Mouse (Mus musculus): ENCODE results near the gene Spib. TPM values are rescaled to one million over a fixed set of nuclear protein-coding genes. Genes with fewer than 3 reads are reported as not detected.

Spib gene
- polyA plus RNA-seq, 2 experiments from 2014 or later, result 0.11 to 4.2 TPM

GRCm38 (mm10) chr7:44525126-44525832, 6.6 kb downstream of the Spib start:
- ATAC-seq, result no peak

- ATAC-seq, result no peak
These were observed 7.4 kb downstream of the Spib start, which contains the start of gene Mybpc2 for GRCm38 (mm10) chr7:44524502-44524901. Gene Mybpc2, minus strand, starts transcription at chr7:44524656.

GRCm38 (mm10) chr7:44523056-44523455, 8.8 kb downstream of the Spib start:
- no peak for ATAC-seq

- no peak for ATAC-seq
These were observed 10.2 kb downstream of the Spib start for GRCm38 (mm10) chr7:44521710-44522109.

- ATAC-seq, result no peak
These were observed 10.9 kb downstream of the Spib start for GRCm38 (mm10) chr7:44520990-44521389.

- no peak for ATAC-seq
These were observed 12.5 kb downstream of the Spib start for GRCm38 (mm10) chr7:44519240-44519913.

GRCm38 (mm10) chr7:44507491-44507890, 24.4 kb downstream of the Spib start:
- ATAC-seq, result no peak

- ATAC-seq, result peak; percentile 81
These were observed 30.2 kb downstream of the Spib start for GRCm38 (mm10) chr7:44501563-44502115.

- ATAC-seq, result no peak
These were observed 31.8 kb downstream of the Spib start for GRCm38 (mm10) chr7:44500046-44500445.

GRCm38 (mm10) chr7:44498922-44499321, 32.9 kb downstream of the Spib start:
- no peak for ATAC-seq

GRCm38 (mm10) chr7:44497361-44498055, 34.4 kb downstream of the Spib start:
- no peak for ATAC-seq

- no peak for ATAC-seq
These were observed 35.1 kb downstream of the Spib start for GRCm38 (mm10) chr7:44496771-44497109.

- peak; percentile 94 for ATAC-seq
These were observed 35.7 kb downstream of the Spib start, which contains the start of the genes Emc10 and Fam71e1 for GRCm38 (mm10) chr7:44495992-44496770. Gene Emc10, minus strand, starts transcription at chr7:44496529. Gene Fam71e1, plus strand, starts transcription at chr7:44496581.

- no peak for ATAC-seq
These were observed 36.8 kb downstream of the Spib start for GRCm38 (mm10) chr7:44495086-44495485.

- ATAC-seq, result no peak
These were observed 37.2 kb downstream of the Spib start for GRCm38 (mm10) chr7:44494681-44495080.

- no peak for ATAC-seq
These were observed 39.6 kb downstream of the Spib start for GRCm38 (mm10) chr7:44492166-44492826.

- ATAC-seq, result no peak
These were observed 40.5 kb downstream of the Spib start for GRCm38 (mm10) chr7:44491391-44491790.

- ATAC-seq, result no peak
These were observed 41.6 kb downstream of the Spib start for GRCm38 (mm10) chr7:44490281-44490680.

- no peak for ATAC-seq
These were observed 43.3 kb downstream of the Spib start for GRCm38 (mm10) chr7:44488545-44488944.

GRCm38 (mm10) chr7:44487936-44488335, 43.9 kb downstream of the Spib start:
- ATAC-seq, result no peak

- no peak for ATAC-seq
These were observed 44.8 kb downstream of the Spib start for GRCm38 (mm10) chr7:44486927-44487575.
